Mouse (Mus musculus) liver, embryonic 16.5 days (tissue): ENCODE results near the gene Itga9. TPM values are rescaled to one million over a fixed set of nuclear protein-coding genes. Genes with fewer than 3 reads are reported as not detected.
"Not testable (repeated sequence)": the region's sequence is repeated elsewhere in the genome, so short reads cannot be mapped to it uniquely, and the experiment has no call there.

Experiments used
- ATAC-seq: fragments of 200-750 bp; cut with Nextera tagmentation; 2 replicates; pipeline ENCODE4 v1.8.0; 2017; ENCODE audit warnings: low read depth, mild to moderate bottlenecking, moderate number of reproducible peaks, moderate library complexity
- H3K27ac ChIP-seq: fragments of 300-500 bp; sonication (generic); 2 replicates; pipeline ENCODE4 v1.5.1; 2014; ENCODE audit warnings: mild to moderate bottlenecking, low read length
- H3K27me3 ChIP-seq: fragments of 300-500 bp; sonication (generic); 2 replicates; pipeline ENCODE4 v1.6.1; 2014; ENCODE audit warnings: low read depth, low read length, mixed read lengths; ENCODE audit not compliant: control insufficient read depth, insufficient read depth
- H3K36me3 ChIP-seq: fragments of 300-500 bp; sonication (generic); 2 replicates; pipeline ENCODE4 v1.6.1; 2014; ENCODE audit warnings: mild to moderate bottlenecking; ENCODE audit not compliant: control insufficient read depth, insufficient read depth
- H3K4me1 ChIP-seq: fragments of 300-500 bp; sonication (generic); 2 replicates; pipeline ENCODE4 v1.6.1; 2014; ENCODE audit warnings: low read depth, low read length, mixed read lengths; ENCODE audit not compliant: control insufficient read depth
- H3K4me2 ChIP-seq: fragments of 300-500 bp; sonication (generic); 2 replicates; pipeline ENCODE4 v1.6.1; 2014; ENCODE audit warnings: low read depth, low read length, mixed read lengths
- H3K4me3 ChIP-seq: fragments of 300-500 bp; sonication (generic); 2 replicates; pipeline ENCODE4 v1.5.1; 2014; ENCODE audit warnings: low read depth, mild to moderate bottlenecking, low read length
- H3K9ac ChIP-seq: fragments of 300-500 bp; sonication (generic); 2 replicates; pipeline ENCODE4 v1.6.1; 2014; ENCODE audit warnings: low read depth, low read length
- H3K9me3 ChIP-seq: fragments of 300-500 bp; sonication (generic); replicated peaks from 2 replicates; pipeline ENCODE4 v1.6.1; 2016; ENCODE audit warnings: low read length; ENCODE audit not compliant: control insufficient read depth
- WGBS: fragments of 180-500 bp; shearing (Covaris S2); extraction: QIAGEN DNeasy Blood & Tissue Kit; methylation state at CpG from one replicate; pipeline ENCODE4 v1.1.7; 2014; ENCODE audit not compliant: insufficient replicate concordance; 5-methylcytosine and 5-hydroxymethylcytosine counted together
- polyA plus RNA-seq: library from polyadenylated mRNA; unstranded; fragments of >200 nt; fragmentation: Nextera tagmentation; extraction: Ambion mirVana; gene quantifications from 2 replicates; pipeline ENCODE4 v1.2.1, GENCODE M21; 2015

Gene Itga9
- polyA plus RNA-seq, 1 experiment from 2014 or later: 1.4 TPM

- ATAC-seq: no peak
- Histone ChIP-seq H3K9me3 (no peaks in the 10 kb centered on the region), H3K36me3 (no peaks in the 10 kb centered on the region), H3K27me3 (no peaks in the 10 kb centered on the region), H3K9ac (no peak overlapping the region), H3K4me1 (no peaks in the 10 kb centered on the region), H3K27ac (no peak overlapping the region), H3K4me2 (no peak overlapping the region), H3K4me3 (no peak overlapping the region)
- WGBS: 80% methylated on average over 8 of the region's 8 CpGs
Measured at GRCm38 (mm10) chr9:118593443-118593842, 13.0 kb upstream of the Itga9 start.

- H3K9me3 ChIP-seq: no peaks in the 10 kb centered on the region
- 67% methylated on average over 7 of the region's 7 CpGs for WGBS
- no peak for ATAC-seq
Measured at GRCm38 (mm10) chr9:118596767-118597166, 9.7 kb upstream of the Itga9 start.

GRCm38 (mm10) chr9:118600393-118600792 lies 6.1 kb upstream of the Itga9 start:
- not testable (repeated sequence) for ATAC-seq, H3K4me1 ChIP-seq, H3K9me3 ChIP-seq, H3K36me3 ChIP-seq, H3K4me3 ChIP-seq, H3K9ac ChIP-seq, H3K27ac ChIP-seq, H3K27me3 ChIP-seq, H3K4me2 ChIP-seq
- 76% methylated on average over 3 of the region's 3 CpGs for WGBS

More at GRCm38 (mm10) chr9:118596767-118597166, 9.7 kb upstream of the Itga9 start:
- Histone ChIP-seq H3K36me3 (no peaks in the 10 kb centered on the region), H3K27me3 (no peaks in the 10 kb centered on the region), H3K4me1 (no peaks in the 10 kb centered on the region), H3K9ac (no peak overlapping the region), H3K4me3 (no peak overlapping the region), H3K4me2 (no peak overlapping the region), H3K27ac (no peak overlapping the region)

- no peak overlapping the region for H3K9ac ChIP-seq
- no peaks in the 10 kb centered on the region for H3K9me3 ChIP-seq
- no peaks in the 10 kb centered on the region for H3K4me1 ChIP-seq
- WGBS: 71% methylated on average over 5 of the region's 5 CpGs
- H3K4me2 ChIP-seq: no peak overlapping the region
- peaks cover 16% of the 10 kb centered on the region for H3K27me3 ChIP-seq
- no peak for ATAC-seq
- no peaks in the 10 kb centered on the region for H3K36me3 ChIP-seq
- H3K27ac ChIP-seq: no peak overlapping the region
- H3K4me3 ChIP-seq: no peak overlapping the region
Measured at GRCm38 (mm10) chr9:118602576-118602975, 3.9 kb upstream of the Itga9 start.

GRCm38 (mm10) chr9:118606817-118607371 lies 404 bp downstream of the Itga9 start:
- ATAC-seq: 0 out of 2 replicates have a peak, but pooled peaks have one; percentile 9
- H3K4me3 ChIP-seq: peak overlapping the region; percentile 55

GRCm38 (mm10) chr9:118607701-118608401 lies 1.4 kb downstream of the Itga9 start:
- Histone ChIP-seq H3K9ac (no peak overlapping the region), H3K4me1 (no peaks in the 10 kb centered on the region; the same call in 1 of the 2 replicates), H3K4me3 (peak overlapping the region; percentile 55), H3K27ac (no peak overlapping the region), H3K4me2 (no peak overlapping the region), H3K9me3 (no peaks in the 10 kb centered on the region), H3K27me3 (peaks cover 37% of the 10 kb centered on the region), H3K36me3 (no peaks in the 10 kb centered on the region)
- WGBS: 53% methylated on average over 16 of the region's 16 CpGs
- no peak for ATAC-seq

More at GRCm38 (mm10) chr9:118606817-118607371, 404 bp downstream of the Itga9 start:
- Histone ChIP-seq H3K36me3 (no peaks in the 10 kb centered on the region), H3K9me3 (no peaks in the 10 kb centered on the region), H3K9ac (peak overlapping the region; percentile 45), H3K4me1 (no peaks in the 10 kb centered on the region), H3K27ac (peak overlapping the region; percentile 20; the same call in 1 of the 2 replicates), H3K27me3 (peaks cover 35% of the 10 kb centered on the region), H3K4me2 (peak overlapping the region; percentile 61)
- 0% methylated on average over 53 of the region's 68 CpGs for WGBS

- no peak for ATAC-seq
- H3K4me1 ChIP-seq: no peaks in the 10 kb centered on the region; the same call in 1 of the 2 replicates
- H3K36me3 ChIP-seq: no peaks in the 10 kb centered on the region
- H3K27ac ChIP-seq: no peak overlapping the region
- H3K27me3 ChIP-seq: peaks cover 37% of the 10 kb centered on the region
- H3K4me3 ChIP-seq: no peak overlapping the region
- WGBS: 42% methylated on average over 4 of the region's 4 CpGs
- H3K9ac ChIP-seq: no peak overlapping the region
- H3K4me2 ChIP-seq: no peak overlapping the region
- H3K9me3 ChIP-seq: no peaks in the 10 kb centered on the region
Measured at GRCm38 (mm10) chr9:118608556-118608955, 2.1 kb downstream of the Itga9 start.

GRCm38 (mm10) chr9:118610060-118610459 lies 3.6 kb downstream of the Itga9 start:
- Histone ChIP-seq H3K27ac (no peak overlapping the region), H3K9ac (no peak overlapping the region), H3K9me3 (no peaks in the 10 kb centered on the region), H3K4me2 (no peak overlapping the region), H3K4me1 (no peaks in the 10 kb centered on the region; the same call in 1 of the 2 replicates), H3K4me3 (no peak overlapping the region), H3K36me3 (no peaks in the 10 kb centered on the region), H3K27me3 (peaks cover 37% of the 10 kb centered on the region)
- WGBS: 42% methylated on average over 10 of the region's 10 CpGs
- ATAC-seq: no peak

GRCm38 (mm10) chr9:118611111-118611541 lies 4.6 kb downstream of the Itga9 start:
- Histone ChIP-seq H3K27me3 (peaks cover 34% of the 10 kb centered on the region), H3K36me3 (no peaks in the 10 kb centered on the region), H3K4me1 (no peaks in the 10 kb centered on the region; the same call in 1 of the 2 replicates), H3K9ac (no peak overlapping the region), H3K27ac (no peak overlapping the region), H3K4me3 (no peak overlapping the region), H3K9me3 (no peaks in the 10 kb centered on the region), H3K4me2 (no peak overlapping the region)
- 23% methylated on average over 14 of the region's 14 CpGs for WGBS
- ATAC-seq: peak; percentile 45; the same call in 1 of the 2 replicates
